ENCODE assay signal across 20 mouse cellular contexts in genomic region chr4:99739836-99740235, GRCm38 (mm10). TPM values are rescaled to one million over a fixed set of nuclear protein-coding genes. Genes with fewer than 3 reads are reported as not detected.
DNase-seq lines count a peak whose midpoint lies in the region; ATAC-seq and TF ChIP-seq lines count a peak whose summit lies in the region.
"Had no signal": no experiment of that assay in that cellular context is flagged by ENCODE, and none has a peak within 500 bp of the region (broad histone marks: within the 10 kb centered on the region; RNA-seq: fewer than 3 reads in every experiment).

No protein-coding gene starts in this region.

- H3K4me1 ChIP-seq in forebrain, embryonic 12.5 days = peaks cover 5% of the 10 kb centered on the region; the same call in 1 of the 2 replicates
- no peaks in the 10 kb centered on the region for H3K4me1 ChIP-seq in forebrain, embryonic 16.5 days (replicated peaks; ENCODE audit: control insufficient read depth, insufficient read depth, low read length)
- no peaks in the 10 kb centered on the region for H3K4me1 ChIP-seq in lung, adult 2 months (ENCODE audit: control insufficient read depth, insufficient read depth, low read length)
- H3K4me1 ChIP-seq: megakaryocyte, embryonic 14.5 days had no signal

- H3K9ac ChIP-seq in forebrain, embryonic 12.5 days = no peak overlapping the region
- no peak overlapping the region for H3K9ac ChIP-seq in forebrain, embryonic 16.5 days (replicated peaks; ENCODE audit: low read depth, low read length)
- H3K9ac ChIP-seq: liver, postnatal 0 days had no signal

- no peaks in the 10 kb centered on the region for H3K27me3 ChIP-seq in forebrain, embryonic 12.5 days
- no peaks in the 10 kb centered on the region for H3K27me3 ChIP-seq in forebrain, embryonic 16.5 days (replicated peaks; ENCODE audit: control insufficient read depth, insufficient read depth, low read length)
- H3K27me3 ChIP-seq: megakaryocyte, embryonic 14.5 days had no signal

- TF ChIP-seq POLR2A in lung, adult 2 months (IDR thresholded peaks at IDR 0.05; ENCODE audit: borderline replicate concordance, extremely low read depth, low read depth, low read length) = no peak

- 19% methylated on average over 7 of the region's 7 CpGs for WGBS in forebrain, embryonic 12.5 days
- 24% methylated on average over 7 of the region's 7 CpGs for WGBS in forebrain, embryonic 16.5 days
- 74% methylated on average over 7 of the region's 7 CpGs for WGBS in lung, adult 2 months

- no peak overlapping the region for H3K27ac ChIP-seq in forebrain, embryonic 12.5 days
- H3K27ac ChIP-seq in forebrain, embryonic 16.5 days (ENCODE audit: low read length) = no peak overlapping the region

- H3K9me3 ChIP-seq in forebrain, embryonic 12.5 days = no peaks in the 10 kb centered on the region
- no peaks in the 10 kb centered on the region for H3K9me3 ChIP-seq in forebrain, embryonic 16.5 days (ENCODE audit: control insufficient read depth, low read length)
- H3K9me3 ChIP-seq: megakaryocyte, embryonic 14.5 days had no signal

- peak; percentile 8 for DNase-seq in right cerebral cortex, postnatal 14 days
- no peak for DNase-seq in right cerebral cortex, postnatal 10 days (ENCODE audit: low spot score in 2 of 2)
- DNase-seq in forelimb bud, embryonic 11.5 days (ENCODE audit: low read depth, low spot score) = peak; percentile 39
- no peak for DNase-seq in lung, adult 2 months
- DNase-seq: adrenal gland, adult 8-10 months; cerebellum, adult 9-11 months; gastrocnemius, postnatal 14 days; heart, adult 18-20 months; heart, postnatal 36 days; kidney, adult 18-20 months; kidney, postnatal 10 days; liver; liver, postnatal 0 days; right cerebral cortex, adult 18-20 months had no signal

- H3K4me2 ChIP-seq in forebrain, embryonic 12.5 days = 0 out of 2 replicates have a peak overlapping the region, but pooled peaks have one; percentile 10
- no peak overlapping the region for H3K4me2 ChIP-seq in forebrain, embryonic 16.5 days (ENCODE audit: low read length)

- TF ChIP-seq CTCF in lung, adult 2 months (IDR thresholded peaks at IDR 0.05; ENCODE audit: insufficient read depth, low read length) = no peak

- no peak overlapping the region for H3K4me3 ChIP-seq in forebrain, embryonic 12.5 days (replicated peaks)
- H3K4me3 ChIP-seq in forebrain, embryonic 16.5 days (replicated peaks; ENCODE audit: low read length) = no peak overlapping the region
- H3K4me3 ChIP-seq in lung, adult 2 months (replicated peaks; ENCODE audit: extremely low read depth, low read depth, low read length) = no peak overlapping the region
- H3K4me3 ChIP-seq: erythroblast, embryonic 14.5 days; megakaryocyte, embryonic 14.5 days had no signal

- H3K36me3 ChIP-seq in forebrain, embryonic 12.5 days (replicated peaks) = no peaks in the 10 kb centered on the region
- no peaks in the 10 kb centered on the region for H3K36me3 ChIP-seq in forebrain, embryonic 16.5 days (ENCODE audit: control insufficient read depth, insufficient read depth)

- ATAC-seq in forebrain, embryonic 12.5 days (ENCODE audit: low FRiP score) = no peak; the same call in 1 of the 2 replicates
- ATAC-seq in forebrain, embryonic 16.5 days = no peak
- no peak for ATAC-seq in CD4-positive, CD25-positive, alpha-beta regulatory T cell, adult 4 months
- ATAC-seq: liver, postnatal 0 days; midbrain, embryonic 16.5 days had no signal

RNA-seq across cellular contexts. Expression of gene Alg6, which starts 24.4 kb away (rescaled TPM):
- 14.2 and 15.7 TPM in 2 replicates for polyA plus RNA-seq in forebrain, embryonic 12.5 days (2016; fragmentation: Nextera tagmentation; extraction: Ambion mirVana)
- polyA plus RNA-seq in forebrain, embryonic 16.5 days (2015; fragmentation: Nextera tagmentation; extraction: Ambion mirVana) = 9.1 and 10.7 TPM in 2 replicates
- polyA plus RNA-seq in lung, adult 2 months (2012; rRNA removed) = 1.7 and 4.6 TPM in 2 replicates
- 10 to 100 TPM in 1 of 2 experiments, 1 to 10 TPM in 1; 8.5 to 10.7 TPM for polyA plus RNA-seq in CD4-positive, CD25-positive, alpha-beta regulatory T cell, adult 4 months (2017; shearing (Covaris generic))
- polyA plus RNA-seq: erythroblast, embryonic 14.5 days had no signal

Comparison
In these comparisons a context has a peak if more than half of its experiments do, and no peak if none do; other contexts are left out.
1. DNase-seq: peak in right cerebral cortex, postnatal 14 days (single experiment) and forelimb bud, embryonic 11.5 days (single experiment); none in right cerebral cortex, postnatal 10 days (0 of 2) and lung, adult 2 months (single experiment).